Mouse (Mus musculus) hematopoietic stem cell, adult 5-6 weeks (primary cell): Measurements from ENCODE around the gene Cyth1. TPM values are rescaled to one million over a fixed set of nuclear protein-coding genes. Genes with fewer than 3 reads are reported as not detected.

Experiments
- ATAC-seq, 2 experiments: fragments of 125-278 bp in 1 of 2; replicated peaks in 1 of 2; 2 replicates each; pipeline ENCODE4 v1.8.0; 2016 to 2017; ENCODE audit warnings: inconsistent platforms in 2 of 2, mild to moderate bottlenecking in 2 of 2, moderate number of reproducible peaks in 2 of 2, low read depth in 1 of 2, moderate TSS enrichment in 1 of 2; ENCODE audit not compliant: low FRiP score in 2 of 2, poor library complexity in 2 of 2, severe bottlenecking in 2 of 2, insufficient read depth in 1 of 2, low TSS enrichment in 1 of 2
- total RNA-seq: library from RNA; stranded (forward); fragments of 172-1452, 232-1000 nt; gene quantifications from 2 replicates; pipeline ENCODE4 v1.2.3, GENCODE M21; 2017

Cyth1 gene
- total RNA-seq, 1 experiment from 2014 or later = 48.1 TPM

DNA sequence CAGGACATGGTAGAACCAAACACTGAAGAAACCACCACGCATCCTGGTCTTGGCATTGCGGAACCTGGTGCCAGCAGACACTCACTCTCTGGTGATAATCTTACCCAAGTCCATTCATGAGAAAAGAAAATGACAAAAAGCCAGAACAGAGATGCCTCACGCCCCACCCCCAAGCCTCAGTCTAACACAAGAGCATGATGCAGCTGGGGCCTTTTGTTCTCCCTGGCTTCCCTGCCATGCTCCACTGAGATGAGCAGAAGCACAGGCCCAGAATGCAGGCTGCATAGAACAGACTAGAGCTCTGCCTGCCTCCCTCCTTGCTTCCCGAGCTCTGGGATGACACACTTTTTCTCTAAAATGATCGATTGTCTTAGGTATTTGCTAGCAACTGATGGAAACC is 14.8 kb upstream of the Cyth1 start:
- ATAC-seq = no peak

DNA sequence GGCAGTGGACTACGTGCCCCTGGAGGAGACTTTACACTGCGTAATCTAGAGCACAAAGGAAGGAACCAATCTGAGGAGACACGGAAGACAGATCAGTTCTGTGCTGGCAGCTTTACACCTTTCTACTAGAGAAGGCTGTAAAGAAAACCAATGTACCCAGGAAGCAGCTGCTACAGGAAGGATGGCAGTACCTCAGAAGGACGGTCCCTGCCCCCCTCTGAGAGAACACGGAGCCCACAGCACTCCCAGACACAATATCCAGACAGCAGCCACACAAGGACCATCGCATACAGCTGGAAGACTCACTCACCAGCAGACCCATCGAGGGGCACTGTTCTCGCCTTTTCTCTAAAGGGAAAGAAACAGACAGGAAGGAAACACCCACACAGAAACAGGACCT is 11.7 kb upstream of the Cyth1 start:
- ATAC-seq = no peak

DNA sequence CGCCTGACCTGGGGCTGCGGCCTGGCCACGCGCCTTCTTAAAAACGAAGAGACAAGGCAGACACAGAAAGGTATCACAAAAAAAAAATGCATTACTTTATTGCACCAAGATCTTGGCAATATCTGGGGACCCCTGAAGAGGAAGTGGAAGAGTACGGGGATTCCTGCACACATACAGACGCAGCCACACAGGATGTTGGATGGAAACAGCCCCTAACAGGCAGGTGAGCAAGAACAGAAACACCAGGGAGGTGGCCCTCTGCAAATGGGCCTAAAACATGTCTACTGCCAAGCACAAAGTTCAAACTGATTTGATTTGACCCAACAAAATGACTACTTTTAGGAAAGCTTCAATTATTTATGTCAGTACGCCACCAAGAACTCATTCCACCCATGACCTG is 11.2 kb upstream of the Cyth1 start:
- ATAC-seq = no peak

DNA sequence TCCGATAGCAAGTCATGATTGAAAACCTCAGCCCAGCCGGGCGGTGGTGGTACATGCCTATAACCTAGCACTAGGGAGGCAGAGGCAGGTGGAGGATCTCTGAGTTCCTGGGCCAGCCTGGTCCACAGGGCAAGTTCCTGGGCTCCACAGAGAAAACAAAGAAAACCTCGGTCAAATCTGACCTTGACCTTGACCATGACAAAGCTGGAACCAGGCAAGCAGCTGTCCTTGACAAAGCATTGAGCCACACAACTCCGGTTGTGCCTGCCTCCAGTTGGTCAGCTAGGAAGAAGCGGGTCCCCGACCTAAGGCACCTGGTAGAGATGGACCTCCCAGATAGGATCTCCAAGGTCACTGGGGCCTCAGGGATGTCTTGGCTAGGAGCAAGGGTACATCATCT is 8.0 kb upstream of the Cyth1 start:
- ATAC-seq = no peak

DNA sequence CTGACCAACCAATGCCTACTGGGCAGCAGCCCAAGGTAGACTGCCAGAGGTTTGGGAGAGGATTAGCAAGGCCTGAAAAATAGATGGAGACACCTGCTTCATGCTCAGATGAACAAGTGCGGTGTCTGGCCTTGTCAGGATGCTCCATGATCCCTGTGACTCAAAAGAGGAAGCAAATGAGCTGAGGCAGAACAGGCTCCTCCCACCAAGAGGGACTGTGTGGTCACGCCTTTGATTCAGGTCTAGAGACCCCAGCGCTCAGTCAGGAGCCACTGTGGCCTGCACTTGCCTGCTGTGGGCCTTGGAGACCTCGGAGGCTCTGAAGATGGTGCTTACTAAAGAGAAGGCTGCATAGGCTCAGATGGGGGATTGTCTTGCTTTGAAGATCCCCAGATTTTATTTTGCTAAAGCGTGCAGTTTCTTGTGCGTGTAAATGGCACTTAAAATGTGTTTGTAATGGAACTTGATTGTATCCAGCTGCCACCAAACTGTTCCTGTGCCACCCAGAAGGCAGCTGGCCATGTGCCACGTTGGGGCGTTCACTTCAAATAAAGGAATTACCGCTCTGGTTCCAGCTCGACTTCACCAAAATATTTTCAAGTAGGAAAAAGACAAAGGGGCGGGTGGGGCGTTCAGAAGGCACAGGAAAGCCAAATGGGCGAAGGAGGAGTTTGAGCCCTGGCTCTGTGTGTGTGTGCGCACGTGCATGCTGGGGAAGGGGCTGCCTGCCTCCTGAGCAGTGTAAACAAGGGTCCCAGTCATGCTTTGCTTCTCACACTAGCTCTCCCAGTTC is 6.0 kb upstream of the Cyth1 start:
- peak; percentile 84 to 91 for ATAC-seq

DNA sequence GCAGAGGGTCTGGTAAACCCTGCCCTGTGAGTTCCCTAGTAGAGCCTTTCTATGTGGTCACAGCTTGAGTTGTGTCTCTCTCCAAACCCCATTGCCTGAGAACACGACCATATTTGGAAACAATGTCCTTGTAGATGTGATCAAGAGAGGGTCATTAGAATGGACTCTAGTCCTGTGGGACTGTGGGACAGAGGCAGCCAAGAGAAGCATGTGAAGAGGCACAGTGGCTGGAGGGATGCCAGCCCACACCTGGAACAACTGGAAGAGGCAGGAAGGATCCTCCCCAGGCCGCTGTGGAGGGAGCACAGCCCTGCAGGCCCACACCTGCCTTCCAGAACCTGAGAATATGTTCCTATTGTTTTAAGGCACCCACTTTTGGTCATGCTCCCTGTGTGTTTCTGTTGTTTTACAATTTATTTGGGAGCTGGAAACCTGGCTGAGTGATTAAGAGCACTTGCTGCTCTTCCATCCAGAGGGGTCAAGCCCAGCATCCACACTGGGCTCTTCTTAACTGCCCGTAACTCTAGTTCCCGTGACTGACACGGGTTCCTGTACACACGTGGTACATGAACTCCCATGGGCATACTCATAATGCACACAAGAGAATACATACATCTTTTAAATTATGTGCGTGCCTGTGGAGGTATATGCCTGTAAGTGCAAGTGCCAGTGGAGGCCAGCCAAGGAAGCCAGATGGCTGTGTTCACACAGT is 5.2 kb upstream of the Cyth1 start:
- ATAC-seq = 0 out of 4 replicates have a peak, but pooled peaks of 1 of the 2 experiments have one; percentile 3

DNA sequence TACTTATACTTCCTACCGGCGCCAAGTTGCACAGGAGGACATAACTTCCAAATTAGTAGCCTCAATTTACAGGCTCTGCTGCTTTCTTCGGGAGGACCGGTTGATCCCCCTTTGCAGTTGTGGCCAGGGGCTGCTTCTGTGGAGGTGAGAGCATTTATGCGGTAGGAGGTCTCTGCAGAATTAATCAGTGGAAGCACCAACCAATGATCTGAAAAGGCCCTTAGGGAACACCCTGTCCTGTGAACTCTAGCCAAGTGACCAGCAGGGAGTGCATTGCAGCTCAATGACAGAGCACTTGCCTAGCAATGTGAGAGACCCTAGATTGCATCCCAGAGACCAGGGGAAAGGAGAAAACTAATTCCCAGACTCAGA is 606 bp upstream of the Cyth1 start:
- no peak; a peak in 1 of 4 replicates for ATAC-seq

DNA sequence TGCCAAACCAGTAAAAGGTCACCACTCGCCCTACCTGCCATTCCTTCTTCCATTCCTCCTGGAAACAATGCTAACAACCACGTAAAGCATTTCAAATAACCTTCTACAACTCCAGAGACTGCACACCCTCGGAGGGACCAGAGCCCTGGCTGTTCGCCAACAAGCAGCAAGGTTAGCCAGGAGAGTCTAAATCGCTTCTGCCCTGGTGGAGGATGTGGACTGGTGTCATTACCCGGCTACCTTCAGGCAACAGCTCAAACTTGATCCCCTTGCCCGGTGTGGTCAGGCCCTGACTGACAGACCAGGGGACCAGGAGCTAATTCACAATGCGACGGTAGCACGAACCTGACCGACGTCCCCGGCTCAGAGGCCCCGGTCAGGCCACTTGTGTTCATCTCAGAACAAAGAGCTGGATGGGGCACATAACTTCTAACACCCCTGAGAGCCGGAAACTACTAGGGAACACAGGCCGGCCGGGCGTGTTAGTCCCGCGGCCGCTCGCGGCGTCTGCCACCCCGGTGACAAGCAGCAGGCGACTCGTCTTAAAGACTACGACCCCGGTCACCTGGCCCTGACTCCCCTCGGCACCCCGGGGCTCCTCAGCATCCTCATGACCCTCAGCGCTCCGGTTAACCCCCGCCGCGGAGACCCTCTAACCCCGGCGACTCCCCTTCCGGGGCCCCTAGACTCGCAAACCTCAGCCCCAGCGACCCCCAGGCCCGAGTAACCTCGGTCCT is 865 bp downstream of the Cyth1 start:
- peak in 1 of 2 experiments; percentile 19; a peak in 2 of 4 replicates for ATAC-seq

DNA sequence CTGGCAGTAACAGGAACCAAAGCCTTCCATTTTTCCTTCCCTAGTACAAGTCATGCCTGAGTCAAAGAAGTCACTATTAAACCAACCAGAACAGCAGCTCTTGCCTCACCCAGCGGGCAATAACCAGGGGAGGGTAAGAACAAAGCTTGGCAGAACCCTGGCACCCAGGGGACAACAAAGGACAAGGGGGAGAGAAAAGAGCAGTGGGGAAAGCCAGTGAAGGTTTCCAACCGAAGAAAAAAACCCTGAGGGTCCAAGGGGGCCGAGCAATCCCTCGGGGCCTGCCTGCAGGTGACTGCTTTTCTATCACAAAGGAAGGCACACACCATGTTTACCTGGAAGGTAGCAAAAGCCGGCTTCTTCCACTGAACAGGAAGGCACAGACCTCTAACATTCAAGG is 1.7 kb downstream of the Cyth1 start:
- no peak for ATAC-seq

DNA sequence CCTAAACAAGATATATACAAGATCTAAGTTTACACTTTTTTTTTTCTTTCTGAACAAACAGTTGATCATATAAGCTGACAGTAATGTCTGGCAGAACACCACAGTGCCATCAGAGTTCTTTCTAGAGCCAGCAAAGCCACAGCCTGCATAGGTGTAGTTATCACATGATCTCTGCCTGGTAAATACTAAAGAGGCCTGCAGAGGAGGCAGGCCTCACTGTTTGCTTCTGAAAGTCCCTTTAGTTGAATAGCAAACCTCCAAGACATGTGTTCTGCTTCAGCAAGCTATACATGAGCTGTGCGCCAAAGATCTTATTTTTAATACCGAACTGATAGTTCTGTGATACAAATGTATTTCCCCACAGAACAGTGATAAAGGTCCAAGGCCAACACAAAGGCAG is 3.3 kb downstream of the Cyth1 start:
- no peak for ATAC-seq

DNA sequence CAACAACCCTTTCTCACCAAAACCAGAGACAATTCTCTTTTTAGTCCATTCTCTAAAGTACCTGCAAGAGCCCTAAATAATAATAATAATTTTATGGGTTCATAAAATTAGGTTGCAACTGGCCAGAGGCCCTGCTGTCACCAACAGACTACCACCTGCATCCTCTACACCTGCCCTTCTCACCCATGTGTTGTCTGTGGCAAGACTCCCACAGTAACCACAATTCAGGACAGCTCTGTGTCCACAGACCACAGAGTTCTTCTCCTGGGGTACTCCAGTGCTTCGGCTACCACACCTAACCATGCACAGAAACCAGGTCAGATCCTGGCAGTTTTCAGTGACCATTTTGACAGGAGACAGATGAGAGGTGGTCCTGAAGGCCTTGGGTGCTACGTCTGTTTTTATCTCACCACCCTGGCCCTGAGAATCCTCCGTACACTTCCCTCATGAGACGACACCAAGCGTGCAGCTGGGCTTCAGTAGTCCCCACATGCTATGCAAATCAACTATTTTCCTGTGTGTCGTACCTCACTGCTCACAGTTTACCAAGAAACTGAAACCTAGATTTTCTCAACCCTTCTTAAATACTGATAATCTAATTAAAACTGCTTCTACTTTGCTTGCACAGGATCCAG is 4.6 kb downstream of the Cyth1 start:
- ATAC-seq = no peak

DNA sequence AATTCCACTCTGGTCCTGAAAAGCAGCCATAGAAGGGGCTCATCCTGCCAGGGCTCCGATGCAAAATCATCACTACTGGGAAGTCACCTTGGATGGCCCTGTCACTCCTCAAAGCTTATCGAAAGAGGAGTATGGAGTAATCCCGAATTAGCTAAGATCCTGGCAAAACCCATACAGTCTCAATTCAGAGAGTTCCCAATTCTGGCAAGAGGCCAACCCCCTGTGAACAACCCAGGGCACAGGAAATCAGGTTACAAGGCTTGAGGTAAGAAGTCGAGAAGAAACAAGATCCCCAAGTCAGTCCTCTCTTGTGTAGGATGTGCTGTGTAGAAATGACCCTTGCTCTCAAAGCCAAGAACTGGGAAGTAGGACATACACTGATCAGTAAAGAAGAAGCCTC is 5.9 kb downstream of the Cyth1 start:
- no peak for ATAC-seq

DNA sequence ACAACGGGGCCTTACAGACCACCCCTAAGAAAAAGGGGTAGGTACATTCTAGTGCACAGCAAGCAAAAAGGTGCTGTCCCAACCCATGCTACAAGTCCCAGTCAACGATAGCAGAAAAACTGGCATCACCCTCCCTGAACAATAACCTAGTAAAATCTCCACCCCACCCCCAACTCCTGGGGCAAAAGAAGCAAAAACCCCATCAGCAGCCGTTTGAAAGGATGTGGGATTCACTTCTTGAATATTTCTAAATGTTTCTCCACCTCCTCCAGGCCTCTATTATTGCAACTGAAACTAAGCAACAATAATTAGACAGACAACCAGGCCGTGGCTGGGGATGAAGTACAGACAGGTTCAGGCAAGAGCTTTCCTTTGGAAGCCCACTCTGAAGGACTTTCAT is 8.0 kb downstream of the Cyth1 start:
- ATAC-seq = no peak

DNA sequence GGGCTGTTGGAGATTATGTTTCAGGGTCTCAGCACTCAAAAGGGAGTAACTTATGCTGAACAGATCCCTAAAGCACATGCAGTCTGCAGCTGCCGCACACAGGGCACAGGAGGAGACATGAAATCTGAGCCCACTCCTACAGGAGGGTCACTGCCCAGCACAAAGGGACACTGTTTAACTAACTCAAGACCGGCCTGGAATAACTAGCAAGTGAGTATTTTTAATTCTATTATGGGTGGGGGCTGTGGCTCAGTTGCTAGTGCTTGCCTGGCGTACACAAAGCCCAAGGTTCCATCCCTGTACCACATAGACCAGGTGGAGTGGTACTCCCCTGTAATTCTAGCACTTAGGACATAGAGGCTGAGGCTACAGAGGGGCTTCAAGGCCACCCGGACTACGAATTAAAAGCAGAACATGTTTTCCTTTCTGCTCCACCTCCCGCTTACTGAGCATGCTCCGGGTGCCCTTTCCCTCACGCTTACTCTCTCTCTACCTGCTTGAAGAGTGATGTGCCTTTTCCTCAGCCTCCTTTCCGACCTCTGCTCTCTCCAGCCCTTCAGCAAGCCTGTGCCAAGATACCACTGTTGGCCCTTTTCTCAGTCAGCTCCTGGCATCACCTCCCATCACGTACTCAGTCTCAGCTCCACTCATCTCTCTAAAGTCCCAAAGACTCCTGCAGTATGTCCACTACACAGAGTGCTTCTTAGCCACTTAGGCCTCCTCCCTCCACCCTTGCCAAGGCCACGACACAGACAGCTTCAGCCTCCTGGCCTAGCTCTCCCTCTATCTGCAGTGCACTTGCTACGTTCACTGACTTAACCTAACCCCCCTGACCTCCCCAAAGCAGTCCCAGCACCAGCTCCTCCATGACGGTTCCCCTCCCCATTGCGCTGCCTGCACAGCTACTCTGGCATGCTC is 8.9 kb downstream of the Cyth1 start:
- no peak for ATAC-seq

DNA sequence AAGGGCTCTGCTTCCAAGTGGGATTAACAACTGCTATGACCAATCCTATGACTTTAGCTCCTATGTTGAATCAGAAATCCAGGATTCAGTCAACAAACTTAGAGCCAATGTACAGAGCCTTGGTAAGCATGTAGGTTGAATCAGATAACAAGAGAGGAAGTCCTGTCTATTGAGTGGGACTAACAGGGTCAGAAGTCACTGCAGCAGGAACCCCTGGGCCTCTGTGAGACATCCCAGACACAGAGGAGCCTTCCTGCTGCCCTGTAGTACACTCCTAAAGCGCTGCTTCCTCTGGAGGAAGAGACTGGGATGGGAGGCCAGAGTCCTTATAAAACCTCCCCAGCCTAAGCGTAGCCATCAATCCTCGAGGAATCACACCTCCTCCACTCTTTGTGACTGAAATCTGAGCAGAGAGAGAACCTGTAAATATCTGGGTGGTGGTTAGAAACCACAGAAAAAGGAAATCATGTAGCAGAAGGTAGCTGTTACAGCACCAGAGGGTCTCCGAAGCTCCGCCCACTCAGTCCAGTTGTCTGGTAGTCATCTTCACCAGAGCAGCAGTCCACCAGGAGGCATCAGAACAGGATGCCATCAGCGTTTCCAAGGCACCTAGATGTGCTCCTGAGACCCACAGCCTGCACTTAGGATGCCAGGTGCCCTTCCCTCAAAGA is 11.7 kb downstream of the Cyth1 start:
- ATAC-seq = peak in 1 of 2 experiments; percentile 37; a peak in 2 of 4 replicates

DNA sequence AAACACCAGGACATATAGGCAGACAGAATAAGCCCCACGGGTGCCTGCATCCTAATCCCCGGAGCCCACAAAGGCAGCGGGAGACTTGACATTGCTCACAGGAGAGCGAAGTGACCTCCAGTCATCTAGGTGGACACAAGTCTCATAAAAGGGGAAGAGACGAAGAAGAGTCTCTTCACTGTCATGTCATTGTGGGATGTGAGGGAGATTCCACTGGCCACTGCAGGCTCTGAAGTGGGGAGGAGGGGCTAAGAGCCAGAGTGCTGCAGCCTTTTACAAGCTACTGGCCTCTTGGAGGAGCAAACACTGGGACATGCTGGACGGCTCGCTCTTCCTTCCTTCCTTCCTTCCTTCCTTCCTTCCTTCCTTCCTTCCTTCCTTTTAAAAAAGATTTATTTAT is 13.5 kb downstream of the Cyth1 start:
- no peak for ATAC-seq
